22 mouse cellular contexts compared by ENCODE assay signal in the genomic region with DNA sequence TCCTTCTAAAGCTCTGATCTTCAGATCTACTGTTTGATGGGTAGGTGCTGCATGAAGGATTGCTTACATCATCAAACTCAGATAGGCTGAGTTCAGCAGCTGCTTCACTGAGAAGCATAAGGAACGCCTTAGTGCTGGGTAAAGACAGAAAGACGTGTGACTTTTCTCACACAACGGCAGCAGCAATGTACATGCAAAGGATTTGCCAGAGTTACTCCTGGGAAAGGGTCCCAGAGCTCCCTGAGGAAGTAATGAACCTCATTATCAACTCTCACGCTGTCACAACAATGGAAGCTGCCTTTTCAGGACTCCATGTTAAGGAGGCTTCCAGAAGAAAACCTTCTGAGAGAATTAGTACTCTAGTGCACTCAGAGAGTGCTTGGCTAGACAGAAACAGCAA.
"Had no signal": no experiment of that assay in that cellular context is flagged by ENCODE, and none has a peak within 500 bp of the region (broad histone marks: within the 10 kb centered on the region; RNA-seq: fewer than 3 reads in every experiment).

No protein-coding gene starts in this region.

- H3K4me1 ChIP-seq: neural tube, embryonic 12.5 days had no signal

- ATAC-seq: liver, postnatal 0 days; lung, postnatal 0 days; midbrain, embryonic 15.5 days had no signal

- DNase-seq: kidney, postnatal 14 days; kidney, postnatal 4 days; left cerebral cortex, postnatal 4 days; liver, postnatal 0 days; lung, embryonic 14.5 days; right cerebral cortex, adult 18-20 months; right cerebral cortex, postnatal 14 days; right cerebral cortex, postnatal 4 days; thymus, adult 2 months; thymus, postnatal 14 days; thymus, postnatal 4 days had no signal

- H3K36me3 ChIP-seq: limb, embryonic 12.5 days; limb, embryonic 15.5 days; midbrain, embryonic 12.5 days; midbrain, embryonic 15.5 days; neural tube, embryonic 12.5 days; neural tube, embryonic 15.5 days had no signal

- H3K4me3 ChIP-seq: limb, embryonic 12.5 days; limb, embryonic 15.5 days; midbrain, embryonic 12.5 days; midbrain, embryonic 15.5 days; neural tube, embryonic 12.5 days; neural tube, embryonic 15.5 days had no signal

- H3K9me3 ChIP-seq: limb, embryonic 12.5 days; limb, embryonic 15.5 days; midbrain, embryonic 12.5 days; midbrain, embryonic 15.5 days; neural tube, embryonic 12.5 days; neural tube, embryonic 15.5 days had no signal

- H3K9ac ChIP-seq: limb, embryonic 12.5 days; limb, embryonic 15.5 days; liver, embryonic 14.5 days; liver, postnatal 0 days; lung, embryonic 14.5 days; midbrain, embryonic 12.5 days; midbrain, embryonic 15.5 days; neural tube, embryonic 12.5 days; neural tube, embryonic 15.5 days had no signal

- H3K27ac ChIP-seq: limb, embryonic 12.5 days; limb, embryonic 15.5 days; liver, embryonic 14.5 days; macrophage; midbrain, embryonic 12.5 days; midbrain, embryonic 15.5 days; neural tube, embryonic 12.5 days; neural tube, embryonic 15.5 days; stomach, postnatal 0 days had no signal

- H3K4me2 ChIP-seq: limb, embryonic 12.5 days; limb, embryonic 15.5 days; liver, embryonic 11.5 days; lung, embryonic 14.5 days; midbrain, embryonic 12.5 days; midbrain, embryonic 15.5 days; neural tube, embryonic 12.5 days; neural tube, embryonic 15.5 days had no signal

- H3K27me3 ChIP-seq: limb, embryonic 12.5 days; limb, embryonic 15.5 days; midbrain, embryonic 12.5 days; midbrain, embryonic 15.5 days; neural tube, embryonic 12.5 days; neural tube, embryonic 15.5 days had no signal
